Mouse (Mus musculus) pancreas, adult 10 weeks (tissue): ENCODE data around the gene Olfr1046. TPM values are rescaled to one million over a fixed set of nuclear protein-coding genes. Genes with fewer than 3 reads are reported as not detected.

Source experiments
- polyA plus RNA-seq: library from polyadenylated mRNA; stranded (reverse); fragments of 350-450 nt; fragmentation: Illumina TruSeq; extraction: RNeasy Lipid Tissue Mini Kit (QIAGEN cat#74804); gene quantifications from one replicate; pipeline ENCODE4 v1.2.3, GENCODE M21; 2015; ENCODE audit warnings: low read depth, low replicate concordance; ENCODE audit not compliant: insufficient read depth

The Olfr1046 gene
- not detected for polyA plus RNA-seq

GRCm38 (mm10) chr2:86219214-86219613 lies at the start of gene Olfr1046:
TSS of gene Olfr1046 (minus strand) at chr2:86219314.

GRCm38 (mm10) chr2:86258228-86258627 lies 39.1 kb upstream of the Olfr1046 start, which contains the start of gene Olfr1049:
TSS of gene Olfr1049 (minus strand) at chr2:86258328.

GRCm38 (mm10) chr2:86240189-86240588 lies 21.1 kb upstream of the Olfr1046 start, which contains the start of gene Olfr1048:
TSS of gene Olfr1048 (minus strand) at chr2:86240289.

GRCm38 (mm10) chr2:86231301-86231700 lies 12.2 kb upstream of the Olfr1046 start, which contains the start of gene Olfr1047:
TSS of gene Olfr1047 (minus strand) at chr2:86231401.

GRCm38 (mm10) chr2:86202909-86203308 lies 16.2 kb downstream of the Olfr1046 start, which contains the start of gene Olfr1045:
TSS of gene Olfr1045 (minus strand) at chr2:86203009.

GRCm38 (mm10) chr2:86185583-86185982 lies 33.5 kb downstream of the Olfr1046 start, which contains the start of gene Olfr52:
TSS of gene Olfr52 (minus strand) at chr2:86185683.

GRCm38 (mm10) chr2:86177720-86178119 lies 41.4 kb downstream of the Olfr1046 start, which contains the start of gene Olfr1044:
TSS of gene Olfr1044 (minus strand) at chr2:86177820.

GRCm38 (mm10) chr2:86167422-86167821 lies 51.7 kb downstream of the Olfr1046 start, which contains the start of gene Olfr1043:
TSS of gene Olfr1043 (minus strand) at chr2:86167522.

Other genes with a start within 250 kb of the Olfr1046 start
- gene Olfr1029, start 245.4 kb downstream of the Olfr1046 start, polyA plus RNA-seq = not detected
- not detected for gene Olfr1030, start 240.0 kb downstream of the Olfr1046 start, polyA plus RNA-seq
- gene Olfr1031, start 229.0 kb downstream of the Olfr1046 start, polyA plus RNA-seq = not detected
- not detected for gene Olfr1032, start 213.8 kb downstream of the Olfr1046 start, polyA plus RNA-seq
- gene Olfr1033, start 198.7 kb downstream of the Olfr1046 start, polyA plus RNA-seq = 0.72 TPM
- 0.17 TPM for gene Olfr1034, start 173.5 kb downstream of the Olfr1046 start, polyA plus RNA-seq
- not detected for gene Olfr1036, start 145.3 kb downstream of the Olfr1046 start, polyA plus RNA-seq
- not detected for gene Olfr1037, start 131.9 kb downstream of the Olfr1046 start, polyA plus RNA-seq
- not detected for gene Olfr1039, start 83.4 kb downstream of the Olfr1046 start, polyA plus RNA-seq
- gene Olfr1040, start 72.6 kb downstream of the Olfr1046 start, polyA plus RNA-seq = not detected
- gene Olfr1042, start 57.5 kb downstream of the Olfr1046 start, polyA plus RNA-seq = not detected
- not detected for gene Olfr1043, start 51.8 kb downstream of the Olfr1046 start, polyA plus RNA-seq
- not detected for gene Olfr1044, start 41.5 kb downstream of the Olfr1046 start, polyA plus RNA-seq
- not detected for gene Olfr52, start 33.6 kb downstream of the Olfr1046 start, polyA plus RNA-seq
- not detected for gene Olfr1045, start 16.3 kb downstream of the Olfr1046 start, polyA plus RNA-seq
- not detected for gene Olfr1047, start 12.1 kb upstream of the Olfr1046 start, polyA plus RNA-seq
- not detected for gene Olfr1048, start 21.0 kb upstream of the Olfr1046 start, polyA plus RNA-seq
- gene Olfr1049, start 39.0 kb upstream of the Olfr1046 start, polyA plus RNA-seq = not detected
- gene Olfr1051, start 59.8 kb upstream of the Olfr1046 start, polyA plus RNA-seq = not detected
- not detected for gene Olfr1052, start 73.1 kb upstream of the Olfr1046 start, polyA plus RNA-seq
- gene Olfr1053, start 96.0 kb upstream of the Olfr1046 start, polyA plus RNA-seq = not detected
- not detected for gene Olfr1054, start 116.1 kb upstream of the Olfr1046 start, polyA plus RNA-seq
- not detected for gene Olfr1055, start 131.0 kb upstream of the Olfr1046 start, polyA plus RNA-seq
- not detected for gene Olfr1056, start 143.2 kb upstream of the Olfr1046 start, polyA plus RNA-seq
- gene Olfr1057, start 159.1 kb upstream of the Olfr1046 start, polyA plus RNA-seq = not detected
- not detected for gene Olfr1058, start 169.2 kb upstream of the Olfr1046 start, polyA plus RNA-seq
- not detected for gene Olfr1061, start 194.7 kb upstream of the Olfr1046 start, polyA plus RNA-seq
- not detected for gene Olfr1062, start 207.4 kb upstream of the Olfr1046 start, polyA plus RNA-seq
- gene Olfr1065, start 231.3 kb upstream of the Olfr1046 start, polyA plus RNA-seq = not detected
- gene Olfr1066, start 237.0 kb upstream of the Olfr1046 start, polyA plus RNA-seq = not detected